Mouse (Mus musculus): Measurements from ENCODE around the gene Ywhab. TPM values are rescaled to one million over a fixed set of nuclear protein-coding genes. Genes with fewer than 3 reads are reported as not detected.
A peak's percentile ranks its signal among the peaks of the same experiment; 100 is the strongest.

Ywhab gene
- polyA plus RNA-seq, 1 experiment from 2014 or later: 298 TPM

GRCm38 (mm10) chr2:164015304-164015703 lies 20.5 kb downstream of the Ywhab start:
- 91% methylated on average over 16 of the region's 16 CpGs for whole genome bisulfite sequencing
- Histone ChIP-seq H3K27ac (no peak overlapping the region), H3K36me3 (peaks cover 39% of the 10 kb centered on the region), H3K4me1 (replicated peaks) (no peaks in the 10 kb centered on the region), H3K4me3 (replicated peaks) (no peak overlapping the region), H3K9ac (no peak overlapping the region), H3K4me2 (replicated peaks) (no peak overlapping the region), H3K27me3 (replicated peaks) (no peaks in the 10 kb centered on the region), H3K9me3 (no peaks in the 10 kb centered on the region)
- ATAC-seq: no peak

- Histone ChIP-seq H3K36me3 (peaks cover 39% of the 10 kb centered on the region), H3K9ac (no peak overlapping the region), H3K4me2 (replicated peaks) (no peak overlapping the region), H3K27ac (no peak overlapping the region), H3K9me3 (no peaks in the 10 kb centered on the region), H3K27me3 (replicated peaks) (no peaks in the 10 kb centered on the region), H3K4me1 (replicated peaks) (no peaks in the 10 kb centered on the region), H3K4me3 (replicated peaks) (no peak overlapping the region)
- no peak for ATAC-seq
- WGBS: 92% methylated on average over 3 of the region's 3 CpGs
Measured at GRCm38 (mm10) chr2:164018910-164019309, 24.1 kb downstream of the Ywhab start.

- ATAC-seq: no peak
- H3K27me3 ChIP-seq (replicated peaks): no peaks in the 10 kb centered on the region
Measured at GRCm38 (mm10) chr2:164019943-164020342, 25.2 kb downstream of the Ywhab start.

GRCm38 (mm10) chr2:164022104-164022503 lies 27.3 kb downstream of the Ywhab start:
- H3K27ac ChIP-seq: no peak overlapping the region
- H3K4me3 ChIP-seq (replicated peaks): no peak overlapping the region
- H3K36me3 ChIP-seq: peaks cover 19% of the 10 kb centered on the region
- no peaks in the 10 kb centered on the region for H3K4me1 ChIP-seq (replicated peaks)
- no peaks in the 10 kb centered on the region for H3K27me3 ChIP-seq (replicated peaks)
- no peaks in the 10 kb centered on the region for H3K9me3 ChIP-seq
- no peak overlapping the region for H3K9ac ChIP-seq
- H3K4me2 ChIP-seq (replicated peaks): no peak overlapping the region
- 54% methylated on average over 2 of the region's 2 CpGs for WGBS
- no peak for ATAC-seq

More at GRCm38 (mm10) chr2:164019943-164020342, 25.2 kb downstream of the Ywhab start:
- H3K9ac ChIP-seq: no peak overlapping the region
- no peak overlapping the region for H3K4me3 ChIP-seq (replicated peaks)
- WGBS: 88% methylated on average over 4 of the region's 4 CpGs
- no peak overlapping the region for H3K4me2 ChIP-seq (replicated peaks)
- no peaks in the 10 kb centered on the region for H3K9me3 ChIP-seq
- H3K4me1 ChIP-seq (replicated peaks): no peaks in the 10 kb centered on the region
- peaks cover 37% of the 10 kb centered on the region for H3K36me3 ChIP-seq
- no peak overlapping the region for H3K27ac ChIP-seq

GRCm38 (mm10) chr2:164025150-164025549 lies 30.4 kb downstream of the Ywhab start, which contains the start of gene Pabpc1l:
TSS of gene Pabpc1l (plus strand) at chr2:164025450.
- Histone ChIP-seq H3K4me2 (replicated peaks) (no peak within 1 kb of the TSS), H3K9ac (no peak within 1 kb of the TSS), H3K4me3 (replicated peaks) (no peak within 1 kb of the TSS), H3K9me3 (no peaks in the 10 kb centered on the region), H3K27ac (no peak within 1 kb of the TSS), H3K4me1 (replicated peaks) (no peaks in the 10 kb centered on the region), H3K27me3 (replicated peaks) (no peaks in the 10 kb centered on the region), H3K36me3 (no peaks in the 10 kb centered on the region)
- WGBS: 81% methylated on average over 16 of the region's 16 CpGs
- no peak for ATAC-seq

- 78% methylated on average over 10 of the region's 10 CpGs for WGBS
- ATAC-seq: no peak
- no peak overlapping the region for H3K9ac ChIP-seq
Measured at GRCm38 (mm10) chr2:164031147-164031546, 36.4 kb downstream of the Ywhab start.

GRCm38 (mm10) chr2:164032973-164033372 lies 38.2 kb downstream of the Ywhab start:
- no peak overlapping the region for H3K9ac ChIP-seq
- no peak overlapping the region for H3K4me2 ChIP-seq (replicated peaks)
- H3K4me3 ChIP-seq (replicated peaks): no peak overlapping the region
- 88% methylated on average over 3 of the region's 3 CpGs for WGBS
- H3K27me3 ChIP-seq (replicated peaks): no peaks in the 10 kb centered on the region
- H3K36me3 ChIP-seq: no peaks in the 10 kb centered on the region
- H3K4me1 ChIP-seq (replicated peaks): peaks cover 2% of the 10 kb centered on the region; the same call in 1 of the 2 replicates
- H3K27ac ChIP-seq: no peak overlapping the region
- no peak for ATAC-seq
- H3K9me3 ChIP-seq: no peaks in the 10 kb centered on the region

More at GRCm38 (mm10) chr2:164031147-164031546, 36.4 kb downstream of the Ywhab start:
- H3K27ac ChIP-seq: no peak overlapping the region
- no peak overlapping the region for H3K4me3 ChIP-seq (replicated peaks)
- no peaks in the 10 kb centered on the region for H3K36me3 ChIP-seq
- H3K4me1 ChIP-seq (replicated peaks): no peaks in the 10 kb centered on the region
- H3K4me2 ChIP-seq (replicated peaks): no peak overlapping the region
- H3K9me3 ChIP-seq: no peaks in the 10 kb centered on the region
- no peaks in the 10 kb centered on the region for H3K27me3 ChIP-seq (replicated peaks)

- Histone ChIP-seq H3K36me3 (no peaks in the 10 kb centered on the region), H3K4me3 (replicated peaks) (no peak overlapping the region), H3K4me1 (replicated peaks) (peaks cover 5% of the 10 kb centered on the region; the same call in 1 of the 2 replicates), H3K9ac (no peak overlapping the region), H3K4me2 (replicated peaks) (no peak overlapping the region), H3K9me3 (no peaks in the 10 kb centered on the region), H3K27ac (no peak overlapping the region), H3K27me3 (replicated peaks) (no peaks in the 10 kb centered on the region)
- WGBS: 51% methylated on average over 10 of the region's 10 CpGs
- ATAC-seq: no peak
Measured at GRCm38 (mm10) chr2:164036520-164037019, 41.8 kb downstream of the Ywhab start.

GRCm38 (mm10) chr2:164038407-164039028 lies 43.8 kb downstream of the Ywhab start:
- no peak for ATAC-seq
- H3K4me1 ChIP-seq (replicated peaks): peaks cover 5% of the 10 kb centered on the region; the same call in 1 of the 2 replicates
- no peaks in the 10 kb centered on the region for H3K27me3 ChIP-seq (replicated peaks)
- H3K9ac ChIP-seq: no peak overlapping the region
- H3K4me3 ChIP-seq (replicated peaks): no peak overlapping the region
- WGBS: 97% methylated on average over 1 of the region's 1 CpGs
- H3K27ac ChIP-seq: no peak overlapping the region
- no peak overlapping the region for H3K4me2 ChIP-seq (replicated peaks)
- no peaks in the 10 kb centered on the region for H3K36me3 ChIP-seq
- H3K9me3 ChIP-seq: no peaks in the 10 kb centered on the region

- Histone ChIP-seq H3K4me2 (replicated peaks) (no peak overlapping the region), H3K4me3 (replicated peaks) (no peak overlapping the region), H3K9ac (no peak overlapping the region), H3K27me3 (replicated peaks) (no peaks in the 10 kb centered on the region), H3K9me3 (no peaks in the 10 kb centered on the region), H3K27ac (no peak overlapping the region), H3K4me1 (replicated peaks) (peaks cover 5% of the 10 kb centered on the region; the same call in 1 of the 2 replicates), H3K36me3 (no peaks in the 10 kb centered on the region)
- ATAC-seq: no peak
- 84% methylated on average over 6 of the region's 6 CpGs for WGBS
Measured at GRCm38 (mm10) chr2:164040949-164041348, 46.2 kb downstream of the Ywhab start.

- Histone ChIP-seq H3K4me3 (replicated peaks) (no peak overlapping the region), H3K4me1 (replicated peaks) (peaks cover 5% of the 10 kb centered on the region; the same call in 1 of the 2 replicates), H3K9me3 (no peaks in the 10 kb centered on the region), H3K27ac (no peak overlapping the region), H3K36me3 (no peaks in the 10 kb centered on the region), H3K4me2 (replicated peaks) (no peak overlapping the region), H3K9ac (no peak overlapping the region), H3K27me3 (replicated peaks) (no peaks in the 10 kb centered on the region)
- 62% methylated on average over 2 of the region's 2 CpGs for WGBS
- ATAC-seq: peak; percentile 72
Measured at GRCm38 (mm10) chr2:164041523-164041922, 46.8 kb downstream of the Ywhab start.

GRCm38 (mm10) chr2:164047197-164047690 lies 52.5 kb downstream of the Ywhab start:
- ATAC-seq: peak; percentile 93
- no peaks in the 10 kb centered on the region for H3K27me3 ChIP-seq (replicated peaks)
- no peaks in the 10 kb centered on the region; the same call in 1 of the 2 replicates for H3K36me3 ChIP-seq
- under 1% methylated on average over 13 of the region's 16 CpGs for WGBS
- no peaks in the 10 kb centered on the region for H3K4me1 ChIP-seq (replicated peaks)
- H3K27ac ChIP-seq: no peak overlapping the region
- no peaks in the 10 kb centered on the region for H3K9me3 ChIP-seq
- peak overlapping the region; percentile 60 for H3K4me2 ChIP-seq (replicated peaks)
- peak overlapping the region; percentile 33 for H3K4me3 ChIP-seq (replicated peaks)
- H3K9ac ChIP-seq: peak overlapping the region; percentile 20; the same call in 1 of the 2 replicates

- no peaks in the 10 kb centered on the region for H3K9me3 ChIP-seq
Measured at GRCm38 (mm10) chr2:164053767-164054166, 59.0 kb downstream of the Ywhab start.

More at GRCm38 (mm10) chr2:164053767-164054166, 59.0 kb downstream of the Ywhab start:
- no peak overlapping the region for H3K27ac ChIP-seq
- WGBS: 87% methylated on average over 8 of the region's 8 CpGs
- no peak overlapping the region for H3K4me3 ChIP-seq (replicated peaks)
- no peaks in the 10 kb centered on the region for H3K4me1 ChIP-seq (replicated peaks)
- no peak overlapping the region for H3K4me2 ChIP-seq (replicated peaks)
- no peak overlapping the region for H3K9ac ChIP-seq
- no peaks in the 10 kb centered on the region for H3K27me3 ChIP-seq (replicated peaks)
- ATAC-seq: no peak
- peaks cover 26% of the 10 kb centered on the region for H3K36me3 ChIP-seq

All from intestine, embryonic 15.5 days (tissue).